Mouse (Mus musculus) heart, adult 10 weeks (tissue): ENCODE data around the gene 4930572O03Rik. TPM values are rescaled to one million over a fixed set of nuclear protein-coding genes. Genes with fewer than 3 reads are reported as not detected.

Experiments used
- polyA plus RNA-seq: library from polyadenylated mRNA; stranded (reverse); fragments of 350-450 nt; fragmentation: Illumina TruSeq; extraction: RNeasy Lipid Tissue Mini Kit (QIAGEN cat#74804); gene quantifications from one replicate; pipeline ENCODE4 v1.2.3, GENCODE M21; 2014; ENCODE audit warnings: low read depth, low replicate concordance

The 4930572O03Rik gene
- not detected for polyA plus RNA-seq

DNA sequence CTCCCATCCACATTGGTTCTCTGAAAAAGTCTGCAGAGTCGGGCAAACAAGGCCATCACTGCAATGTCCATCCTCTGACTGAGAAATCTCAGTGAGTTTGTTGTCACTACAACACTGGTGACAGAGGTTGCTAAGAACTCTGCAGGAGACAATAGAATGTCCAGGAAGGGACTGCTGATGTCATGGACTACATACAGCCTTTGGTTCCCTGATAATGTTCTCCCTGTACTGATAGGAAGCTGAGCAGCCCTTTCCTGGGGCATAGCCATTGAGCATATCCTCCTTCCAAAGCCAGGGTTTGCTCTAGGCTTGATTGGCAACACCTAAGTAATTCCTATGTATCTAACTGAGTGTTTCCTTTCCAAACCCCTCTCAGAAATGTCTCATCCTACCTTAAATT, at the start of gene 4930572O03Rik:
4930572O03Rik (minus strand) TSS at position 101 of the 400 bp plus-strand sequence.

DNA sequence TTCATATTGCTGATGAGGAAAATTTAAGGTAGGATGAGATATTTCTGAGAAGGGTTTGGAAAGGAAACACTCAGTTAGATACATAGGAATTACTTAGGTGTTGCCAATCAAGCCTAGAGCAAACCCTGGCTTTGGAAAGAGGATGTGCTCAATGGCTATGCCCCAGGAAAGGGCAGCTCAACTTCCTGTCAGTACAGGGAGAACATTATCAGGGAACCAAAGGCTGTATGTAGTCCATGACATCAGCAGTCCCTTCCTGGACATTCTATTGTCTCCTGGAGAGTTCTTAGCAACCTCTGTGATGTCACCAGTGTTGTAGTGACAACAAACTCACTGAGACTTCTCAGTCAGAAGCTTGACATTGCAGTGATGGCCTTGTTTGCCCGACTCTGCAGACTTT, 38.1 kb downstream of the 4930572O03Rik start, which contains the start of gene Speer4d:
Speer4d (plus strand) TSS at position 301 of the 400 bp plus-strand sequence.

Other genes starting within 250 kb of the 4930572O03Rik start
- gene Gm21149, start 180.5 kb downstream of the 4930572O03Rik start, polyA plus RNA-seq, result not detected
- gene Gm21190, start 127.8 kb downstream of the 4930572O03Rik start, polyA plus RNA-seq, result not detected
- gene Gm21083, start 79.7 kb downstream of the 4930572O03Rik start, polyA plus RNA-seq, result not detected
- not detected for gene Speer4d, start 38.0 kb downstream of the 4930572O03Rik start, polyA plus RNA-seq
- gene Speer4c, start 57.2 kb upstream of the 4930572O03Rik start, polyA plus RNA-seq, result not detected